Mouse (Mus musculus): ENCODE measurements around the gene Eps8. TPM values are rescaled to one million over a fixed set of nuclear protein-coding genes. Genes with fewer than 3 reads are reported as not detected.

The Eps8 gene
- polyA plus RNA-seq, 1 experiment from 2014 or later: 1.7 TPM

DNA sequence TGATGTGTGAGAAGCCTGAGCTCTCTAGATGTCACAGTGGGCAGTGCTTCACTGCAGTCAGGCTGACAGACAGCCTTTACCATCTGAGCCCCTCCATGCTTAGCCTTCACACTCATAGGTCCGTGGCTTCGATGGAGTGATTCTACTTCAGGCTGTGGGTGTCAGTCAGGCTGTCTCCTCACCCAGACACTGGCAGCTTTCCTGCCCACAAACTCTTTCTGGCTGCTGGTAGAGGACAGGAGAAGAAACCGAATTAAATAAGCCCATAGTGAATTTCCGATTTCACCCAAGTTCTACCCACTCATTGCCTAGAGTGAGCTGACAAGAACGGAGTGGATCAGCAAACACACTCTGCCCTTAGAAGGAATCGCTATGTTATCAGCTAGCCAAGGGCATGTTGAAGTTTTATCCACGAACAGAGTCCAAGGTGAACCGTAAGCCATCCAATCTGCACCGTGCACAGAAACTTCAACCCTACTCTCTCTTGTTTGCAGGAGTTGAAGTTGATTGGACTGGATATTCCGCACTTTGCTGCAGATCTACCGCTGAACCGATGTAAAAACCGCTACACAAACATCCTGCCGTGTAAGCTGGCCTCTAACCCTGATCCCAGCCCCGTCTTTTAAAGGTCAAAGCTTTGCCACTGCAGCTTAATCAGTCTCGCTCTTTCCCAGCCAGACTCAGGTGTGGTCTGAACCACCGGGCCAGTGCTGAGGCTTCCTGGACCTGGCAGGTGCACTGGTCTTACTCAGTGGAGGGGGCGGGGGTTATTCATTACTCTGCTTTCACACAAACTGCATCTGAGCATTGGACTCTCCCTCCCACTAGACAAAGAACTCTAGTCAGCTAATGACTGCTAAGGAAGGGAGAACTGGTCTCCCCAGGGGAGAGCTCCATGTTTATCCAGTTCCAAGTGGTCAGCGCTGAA lies 213.9 kb downstream of the Eps8 start:
- Histone ChIP-seq H3K36me3 (no peaks in the 10 kb centered on the region), H3K27ac (no peak overlapping the region), H3K9ac (no peak overlapping the region), H3K4me1 (replicated peaks) (no peaks in the 10 kb centered on the region), H3K27me3 (no peaks in the 10 kb centered on the region), H3K4me2 (no peak overlapping the region), H3K9me3 (replicated peaks) (no peaks in the 10 kb centered on the region), H3K4me3 (replicated peaks) (no peak overlapping the region)
- DNase-seq (no peak), ATAC-seq (ENCODE audit: low read depth) (no peak)
- WGBS (ENCODE audit: insufficient replicate concordance): 67% methylated on average over 19 of the region's 19 CpGs

DNA sequence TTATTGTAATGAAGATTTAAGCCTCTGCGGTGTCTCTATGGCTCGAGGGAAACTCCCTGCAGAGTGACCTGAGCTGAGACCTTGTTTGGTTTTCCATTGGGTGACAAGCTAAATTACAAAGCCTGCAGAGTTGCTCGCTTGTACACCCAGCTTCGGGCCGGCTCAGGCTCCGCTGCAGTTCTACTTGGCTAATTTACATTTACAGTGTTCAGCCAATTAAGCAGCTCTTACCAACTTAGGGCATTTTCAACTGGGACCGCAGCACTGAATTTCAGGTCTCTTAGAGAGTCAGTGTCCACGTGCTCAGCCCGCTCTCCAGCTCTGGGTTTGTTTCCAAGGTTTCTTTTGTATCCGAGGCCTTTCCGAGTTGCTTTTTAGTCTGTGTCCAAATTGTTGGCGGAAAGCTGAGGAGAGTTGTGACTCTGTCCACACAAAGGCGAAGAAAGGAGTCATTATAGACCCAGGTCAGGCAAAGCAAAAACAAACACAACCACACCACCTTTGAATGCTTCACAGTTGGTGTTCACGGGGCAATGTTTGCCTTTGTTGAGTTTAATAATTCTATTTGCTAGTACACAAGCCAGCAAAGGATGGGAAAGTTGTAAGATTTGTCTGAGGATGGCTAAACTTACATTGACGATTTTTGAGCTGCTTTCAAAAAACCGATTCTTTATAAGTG lies 216.6 kb downstream of the Eps8 start:
- no peak overlapping the region for H3K4me3 ChIP-seq (replicated peaks)
- no peaks in the 10 kb centered on the region for H3K9me3 ChIP-seq (replicated peaks)
- H3K4me2 ChIP-seq: no peak overlapping the region
- H3K27ac ChIP-seq: no peak overlapping the region
- no peaks in the 10 kb centered on the region for H3K36me3 ChIP-seq
- no peak overlapping the region for H3K9ac ChIP-seq
- ATAC-seq (ENCODE audit: low read depth) (no peak), DNase-seq (no peak)
- no peaks in the 10 kb centered on the region for H3K4me1 ChIP-seq (replicated peaks)
- no peaks in the 10 kb centered on the region for H3K27me3 ChIP-seq
- 71% methylated on average over 16 of the region's 16 CpGs for WGBS (ENCODE audit: insufficient replicate concordance)

DNA sequence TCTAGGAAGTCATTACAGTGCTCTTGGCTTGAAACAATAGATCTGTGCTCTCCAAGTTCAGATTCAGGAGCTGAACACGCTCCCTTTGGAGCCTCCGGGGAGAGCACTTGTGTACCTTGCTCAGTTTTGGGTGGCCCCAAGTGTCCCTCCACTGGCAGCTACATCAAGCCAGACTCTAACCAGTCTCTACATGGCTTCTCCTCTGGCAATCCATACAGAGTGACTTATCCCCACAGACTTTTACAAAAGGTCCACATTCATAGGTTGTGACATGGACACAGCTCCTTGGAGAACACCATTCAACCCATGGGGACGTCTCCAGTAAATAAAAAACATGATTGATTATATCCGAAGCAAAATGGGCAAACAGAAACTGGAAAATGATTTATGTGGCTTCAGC lies 217.2 kb downstream of the Eps8 start:
- DNase-seq: no peak
- Histone ChIP-seq H3K36me3 (no peaks in the 10 kb centered on the region), H3K27me3 (no peaks in the 10 kb centered on the region), H3K4me3 (replicated peaks) (no peak overlapping the region), H3K27ac (no peak overlapping the region), H3K9ac (no peak overlapping the region), H3K9me3 (replicated peaks) (no peaks in the 10 kb centered on the region), H3K4me1 (replicated peaks) (no peaks in the 10 kb centered on the region), H3K4me2 (no peak overlapping the region)
- 65% methylated on average over 4 of the region's 4 CpGs for WGBS (ENCODE audit: insufficient replicate concordance)
- no peak for ATAC-seq (ENCODE audit: low read depth)

DNA sequence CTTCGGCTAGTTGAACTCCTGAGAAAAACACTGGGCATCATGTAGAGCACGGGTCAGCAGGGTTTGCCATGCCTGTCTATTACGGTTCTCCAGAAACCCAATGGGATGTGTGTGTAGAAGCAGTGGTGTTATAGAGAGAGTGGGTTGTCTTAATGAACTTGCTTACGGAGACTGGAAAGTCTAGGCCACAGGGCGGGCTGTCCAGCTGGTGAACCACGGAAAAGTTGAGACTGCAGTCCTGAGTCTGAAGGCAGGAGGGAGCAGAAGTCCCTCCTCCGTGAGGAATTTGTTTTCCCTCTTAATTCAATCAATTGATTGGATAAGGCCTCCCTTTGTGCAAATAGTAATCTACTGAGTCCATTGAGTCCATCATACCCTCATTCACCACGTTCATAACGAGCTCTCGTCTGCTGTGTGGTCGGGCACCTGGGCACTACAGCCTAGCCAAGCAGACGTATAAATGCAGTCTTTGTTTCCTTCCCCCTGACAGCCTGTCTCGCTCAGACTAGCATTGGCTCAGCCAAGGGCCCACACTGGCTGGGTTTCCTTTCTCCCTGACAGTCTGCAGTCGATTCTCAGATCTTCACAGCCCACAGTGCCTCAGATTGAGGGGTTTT lies 221.0 kb downstream of the Eps8 start:
- Histone ChIP-seq H3K4me3 (replicated peaks) (no peak overlapping the region), H3K36me3 (no peaks in the 10 kb centered on the region), H3K9me3 (replicated peaks) (no peaks in the 10 kb centered on the region), H3K9ac (no peak overlapping the region), H3K27ac (no peak overlapping the region), H3K4me2 (no peak overlapping the region), H3K4me1 (replicated peaks) (no peaks in the 10 kb centered on the region), H3K27me3 (no peaks in the 10 kb centered on the region)
- DNase-seq: no peak
- 61% methylated on average over 14 of the region's 14 CpGs for WGBS (ENCODE audit: insufficient replicate concordance)
- no peak for ATAC-seq (ENCODE audit: low read depth)

Other genes with a start within 250 kb of the Eps8 start
- gene Strap, start 80.2 kb upstream of the Eps8 start, polyA plus RNA-seq (2015; fragmentation: Nextera tagmentation; extraction: Ambion mirVana): 109 and 133 TPM in 2 replicates
- gene Dera, start 99.7 kb upstream of the Eps8 start, polyA plus RNA-seq (2015; fragmentation: Nextera tagmentation; extraction: Ambion mirVana): 53.1 and 60.9 TPM in 2 replicates

Measured in liver, embryonic 13.5 days (tissue).